Mouse (Mus musculus) heart, postnatal 4 days (tissue): ENCODE measurements around the gene Stip1. TPM values are rescaled to one million over a fixed set of nuclear protein-coding genes. Genes with fewer than 3 reads are reported as not detected.
"Not testable (repeated sequence)": the region's sequence is repeated elsewhere in the genome, so short reads cannot be mapped to it uniquely, and the experiment has no call there.

ENCODE experiments used
- DNase-seq: peaks from one replicate; pipeline ENCODE4 v3.0.0; 2021
- total RNA-seq, 2 experiments: library from RNA; stranded (reverse); gene quantifications; 2 replicates each; pipeline ENCODE4 v1.2.3; 2021

Gene Stip1
- total RNA-seq, 2 experiments from 2014 or later, result 139 to 151 TPM

DNA sequence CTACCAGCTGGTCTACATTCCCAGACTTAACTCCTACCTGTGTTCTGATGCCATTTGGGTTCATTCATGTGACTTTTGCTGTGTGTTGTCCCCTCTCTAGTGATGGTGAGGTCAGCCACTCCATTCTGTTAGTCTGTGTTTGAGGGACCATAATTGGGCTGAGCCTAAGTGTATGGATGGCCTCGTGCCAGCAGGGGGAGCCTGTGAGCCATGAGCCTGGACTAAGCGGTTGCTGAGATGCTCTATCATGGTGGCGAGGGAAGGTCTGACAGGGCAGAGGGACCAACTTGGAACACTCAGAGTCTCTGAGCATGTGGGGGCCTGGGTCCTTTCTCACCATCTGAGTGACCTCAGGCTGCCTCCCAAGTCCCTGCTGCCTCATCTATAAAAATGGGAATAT lies 24.8 kb upstream of the Stip1 start:
- peak; percentile 91 for DNase-seq

DNA sequence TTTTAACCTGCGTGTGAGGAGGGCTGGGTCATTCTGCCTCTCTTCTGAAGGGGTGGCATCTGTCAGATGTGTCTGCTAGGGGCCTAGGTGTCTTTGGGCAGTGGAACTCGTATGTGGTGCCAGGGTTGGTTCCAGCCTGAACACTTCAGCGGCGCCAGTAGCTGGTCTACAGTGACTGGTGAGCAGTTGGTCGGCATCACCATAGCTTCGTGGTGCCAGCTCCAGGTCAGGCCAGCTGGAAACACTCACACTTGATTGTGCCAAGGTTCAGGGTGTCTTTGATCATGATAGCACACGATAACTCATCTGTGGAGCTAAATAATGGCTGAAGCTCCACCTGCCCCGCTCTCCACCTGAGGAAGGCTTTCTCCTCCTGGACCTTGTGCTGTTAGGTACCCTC lies 23.1 kb upstream of the Stip1 start:
- no peak for DNase-seq

GRCm38 (mm10) chr19:7062110-7062509 lies 22.3 kb upstream of the Stip1 start:
- DNase-seq, result no peak

GRCm38 (mm10) chr19:7058541-7058940 lies 18.8 kb upstream of the Stip1 start:
- DNase-seq, result no peak

DNA sequence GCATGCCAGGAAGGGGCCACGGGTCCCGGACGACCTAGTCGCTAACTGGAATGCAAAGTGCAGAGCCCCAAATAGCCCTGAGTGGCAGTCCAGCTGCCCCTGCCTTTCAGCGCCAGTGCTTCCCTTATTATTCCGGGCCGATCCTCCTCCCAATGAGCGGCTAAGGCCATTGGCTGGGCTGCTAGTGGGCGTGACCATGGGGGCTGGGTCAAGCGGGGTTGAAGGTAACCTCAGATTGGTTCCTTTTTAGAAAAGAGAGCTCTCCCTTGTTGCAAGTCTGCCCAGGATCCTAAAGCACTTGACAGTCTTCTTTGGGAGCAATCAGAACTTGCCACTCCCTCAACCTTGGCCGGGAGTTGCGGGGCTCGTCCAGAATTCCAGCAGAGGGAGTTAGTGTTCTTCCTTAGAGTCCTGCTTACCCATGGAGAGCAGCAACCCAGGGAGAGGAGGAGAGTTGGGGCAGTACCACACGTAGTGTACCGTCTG lies 18.0 kb upstream of the Stip1 start:
- DNase-seq, result peak; percentile 89

- DNase-seq, result no peak
Observed at GRCm38 (mm10) chr19:7057126-7057721, 17.5 kb upstream of the Stip1 start.

- peak; percentile 76 for DNase-seq
Observed at GRCm38 (mm10) chr19:7056248-7057087, 16.7 kb upstream of the Stip1 start, which contains the start of gene Macrod1. Gene Macrod1 (plus strand): TSS chr19:7056810.

DNA sequence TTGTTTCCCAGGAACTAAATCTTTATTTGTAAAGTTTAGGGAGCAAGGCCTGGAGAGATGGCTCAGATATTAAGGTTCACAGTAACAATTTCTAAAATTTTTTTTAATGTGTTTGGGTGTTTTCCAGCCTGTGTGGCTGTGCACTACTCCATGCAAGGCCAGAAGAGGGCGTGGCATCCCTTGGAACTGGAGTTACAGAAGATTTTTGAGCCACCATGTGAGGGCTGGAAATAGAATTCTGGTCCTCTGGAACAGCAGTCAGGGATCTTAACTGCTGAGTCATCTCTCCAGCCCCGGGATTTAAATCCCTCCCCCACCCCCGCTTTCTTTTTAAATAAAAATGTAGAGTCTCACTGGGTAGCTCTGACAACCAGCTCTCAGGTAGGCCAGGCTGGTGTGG lies 15.4 kb upstream of the Stip1 start:
- peak; percentile 52 for DNase-seq

DNA sequence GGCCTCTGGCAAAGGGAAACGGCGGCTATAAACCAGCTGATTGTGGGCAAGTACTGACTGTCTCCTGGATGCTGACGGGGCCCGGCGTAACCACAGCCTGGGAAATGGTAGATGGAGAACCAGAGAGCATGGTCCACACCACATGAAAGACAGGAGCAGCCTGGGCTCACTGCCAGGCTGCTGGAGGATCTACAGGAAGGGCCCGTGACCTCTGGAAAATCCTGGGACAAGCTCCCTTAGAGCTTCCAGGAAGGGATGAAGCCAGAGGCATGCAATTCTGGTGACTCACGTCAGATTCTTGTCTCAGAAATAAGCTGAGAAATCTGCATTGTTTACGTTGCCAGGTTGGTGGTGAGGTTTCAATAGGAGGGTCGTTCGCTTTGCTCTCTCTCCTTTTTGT lies 15.0 kb upstream of the Stip1 start:
- peak; percentile 53 for DNase-seq

DNA sequence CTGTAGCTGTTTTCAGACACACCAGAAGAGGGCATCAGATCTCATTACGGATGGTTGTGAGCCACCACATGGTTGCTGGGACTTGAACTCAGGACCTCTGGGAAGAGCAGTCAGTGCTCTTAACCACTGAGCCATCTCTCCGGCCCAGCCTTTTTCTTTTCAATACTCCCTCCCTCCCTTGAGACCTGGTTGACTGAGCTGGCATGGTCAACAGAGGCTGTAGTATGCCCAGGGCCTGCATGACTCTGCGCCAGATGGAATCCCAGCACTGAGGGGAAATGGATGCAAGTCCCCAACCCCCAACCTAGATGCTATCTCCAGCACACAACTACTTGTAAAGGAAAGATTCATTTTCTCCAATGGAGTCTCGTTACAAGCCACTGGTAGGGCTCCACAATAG lies 13.6 kb upstream of the Stip1 start:
- DNase-seq, result not testable (repeated sequence)

DNA sequence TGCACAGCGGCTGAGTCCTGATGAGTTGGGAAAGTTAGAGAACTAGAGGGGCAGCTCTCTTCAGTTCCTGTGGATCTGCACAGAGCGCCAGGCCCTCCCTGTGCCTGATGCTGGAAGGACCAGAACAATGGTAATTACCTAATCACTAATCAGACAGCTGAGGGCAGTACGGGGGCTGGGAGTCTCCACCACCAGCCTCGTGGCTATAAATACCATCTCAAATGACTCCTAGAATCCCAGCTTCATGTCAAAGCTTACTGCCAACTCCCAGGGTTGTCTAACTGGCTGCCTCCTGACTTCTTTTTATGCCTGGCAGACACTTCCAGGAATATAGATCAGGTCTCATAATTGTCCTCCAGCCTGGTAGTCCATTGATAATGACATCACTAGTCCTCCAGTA lies 4.9 kb upstream of the Stip1 start:
- no peak for DNase-seq

- DNase-seq, result no peak
Observed at GRCm38 (mm10) chr19:7044279-7044678, 4.5 kb upstream of the Stip1 start.

- DNase-seq, result no peak
Observed at GRCm38 (mm10) chr19:7041171-7041570, 1.4 kb upstream of the Stip1 start.

DNA sequence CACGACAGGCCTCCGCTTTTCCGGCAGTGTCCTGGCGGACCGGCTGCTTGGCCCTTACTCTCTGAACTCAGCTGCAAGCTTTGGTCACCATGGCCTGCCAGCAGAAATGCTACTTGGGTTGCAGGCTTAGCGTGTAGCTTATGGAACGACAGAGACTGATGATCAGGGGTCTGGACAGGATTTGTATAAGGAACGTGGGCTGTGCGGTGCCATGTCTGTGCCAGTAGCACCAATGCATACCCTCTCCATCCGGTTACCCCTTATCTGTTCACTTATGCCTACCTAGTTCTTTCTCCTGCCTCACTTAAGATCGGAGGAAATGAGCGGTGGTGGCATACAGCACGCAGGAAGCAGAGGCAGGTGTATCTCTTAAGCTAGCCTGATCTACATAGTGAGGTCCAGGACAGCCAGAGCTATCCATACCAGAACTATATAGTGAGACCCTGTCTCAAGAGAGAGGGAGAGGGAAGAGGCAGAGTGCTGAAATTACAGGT lies 917 bp upstream of the Stip1 start:
- DNase-seq, result no peak

- DNase-seq, result peak; percentile 66
Observed at GRCm38 (mm10) chr19:7039088-7039720, 563 bp downstream of the Stip1 start.

GRCm38 (mm10) chr19:7034006-7034405 lies 5.8 kb downstream of the Stip1 start:
- DNase-seq, result no peak

DNA sequence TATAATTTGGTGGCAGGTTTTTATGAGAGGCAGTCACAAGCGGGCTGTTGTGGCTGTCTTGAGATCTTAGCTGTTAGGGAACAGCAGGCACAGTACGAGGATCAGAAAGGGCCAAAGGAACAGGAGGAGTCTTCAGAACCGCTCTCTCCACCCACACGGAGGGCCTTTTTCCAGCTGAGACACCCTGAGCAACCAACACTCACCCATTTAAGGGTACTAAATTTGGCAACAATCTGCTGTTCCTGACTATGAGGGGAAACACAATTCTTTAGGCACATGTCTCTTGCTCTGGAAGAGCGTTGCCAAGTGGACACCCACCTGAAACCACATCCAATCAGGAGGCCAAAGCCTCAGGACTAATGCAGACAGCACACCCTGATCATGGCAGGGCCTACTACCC lies 10.2 kb downstream of the Stip1 start:
- DNase-seq, result no peak

- peak; percentile 69 for DNase-seq
Observed at GRCm38 (mm10) chr19:7020224-7020641, 19.5 kb downstream of the Stip1 start.

- DNase-seq, result peak; percentile 39
Observed at GRCm38 (mm10) chr19:7019191-7019590, 20.6 kb downstream of the Stip1 start, which contains the start of gene Fermt3. Gene Fermt3 (minus strand): TSS chr19:7019469.

DNA sequence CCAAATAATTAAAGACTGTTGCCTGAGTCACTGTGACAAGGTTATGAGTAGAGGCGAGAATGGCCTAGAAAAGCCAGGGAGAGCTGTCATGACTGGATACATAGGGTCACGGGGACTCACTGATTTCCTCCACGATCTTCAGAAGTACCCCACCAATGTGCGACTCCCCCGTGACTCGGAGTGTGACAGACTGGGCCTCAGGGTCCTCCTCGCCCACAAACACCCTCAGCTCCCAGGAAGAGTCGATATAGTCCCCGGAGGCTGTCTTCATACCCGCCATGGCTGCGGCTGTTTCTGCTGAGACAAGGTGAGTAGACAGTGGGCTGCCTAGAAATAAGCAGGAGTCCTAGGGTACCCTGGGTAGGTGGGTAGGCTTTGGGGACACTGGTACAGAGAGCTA lies 21.2 kb downstream of the Stip1 start:
- DNase-seq, result no peak

- DNase-seq, result no peak
Observed at GRCm38 (mm10) chr19:7017541-7018457, 22.0 kb downstream of the Stip1 start.
